Mouse (Mus musculus) limb, embryonic 10.5 days (tissue): ENCODE results near the gene Mdga1. TPM values are rescaled to one million over a fixed set of nuclear protein-coding genes. Genes with fewer than 3 reads are reported as not detected.

Experiments
- DNase-seq: peaks from one replicate; pipeline ENCODE4 v3.0.0-alpha.2; 2017; ENCODE audit warnings: low spot score
- H3K27ac ChIP-seq: fragments of 300-500 bp; sonication (generic); 2 replicates; pipeline ENCODE4 v1.5.1; 2016; ENCODE audit warnings: mild to moderate bottlenecking
- H3K27me3 ChIP-seq: fragments of 300-500 bp; sonication (generic); 2 replicates; pipeline ENCODE4 v1.6.1; 2016; ENCODE audit warnings: low read depth, mild to moderate bottlenecking; ENCODE audit not compliant: poor library complexity, severe bottlenecking
- H3K36me3 ChIP-seq: fragments of 300-500 bp; sonication (generic); 2 replicates; pipeline ENCODE4 v1.6.1; 2016; ENCODE audit warnings: mild to moderate bottlenecking, moderate library complexity
- H3K4me1 ChIP-seq: fragments of 300-500 bp; sonication (generic); 2 replicates; pipeline ENCODE4 v1.6.1; 2016
- H3K4me3 ChIP-seq: fragments of 300-500 bp; sonication (generic); 2 replicates; pipeline ENCODE4 v1.5.1; 2016; ENCODE audit warnings: mild to moderate bottlenecking, moderate library complexity
- H3K9me3 ChIP-seq: fragments of 300-500 bp; sonication (generic); replicated peaks from 2 replicates; pipeline ENCODE4 v1.6.1; 2016; ENCODE audit warnings: mild to moderate bottlenecking
- WGBS: fragments of 180-500 bp; shearing (Covaris S2); methylation state at CpG from one replicate; pipeline ENCODE4 v1.1.7; 2016; 5-methylcytosine and 5-hydroxymethylcytosine counted together
- polyA plus RNA-seq: library from polyadenylated mRNA; unstranded; fragments of >200 nt; fragmentation: Nextera tagmentation; extraction: Ambion mirVana; gene quantifications from 2 replicates; pipeline ENCODE4 v1.2.1, GENCODE M21; 2016

The Mdga1 gene
- polyA plus RNA-seq, 1 experiment from 2014 or later = 4.0 TPM

GRCm38 (mm10) chr17:29818989-29819388 is 150.9 kb downstream of the Mdga1 start:
- DNase-seq = no peak
- Histone ChIP-seq H3K27ac (0 out of 2 replicates have a peak overlapping the region, but pooled peaks have one; percentile 67), H3K4me1 (peaks cover 38% of the 10 kb centered on the region), H3K27me3 (0 out of 2 replicates have a peak, but pooled peaks cover 5% of the 10 kb centered on the region), H3K9me3 (no peaks in the 10 kb centered on the region), H3K36me3 (no peaks in the 10 kb centered on the region), H3K4me3 (no peak overlapping the region)
- WGBS = 83% methylated on average over 7 of the region's 7 CpGs

- Histone ChIP-seq H3K36me3 (no peaks in the 10 kb centered on the region), H3K27me3 (0 out of 2 replicates have a peak, but pooled peaks cover 3% of the 10 kb centered on the region), H3K27ac (peak overlapping the region; percentile 67; the same call in 1 of the 2 replicates), H3K4me3 (no peak overlapping the region), H3K4me1 (peaks cover 43% of the 10 kb centered on the region), H3K9me3 (no peaks in the 10 kb centered on the region)
- no peak for DNase-seq
- WGBS = 46% methylated on average over 11 of the region's 11 CpGs
Observed at GRCm38 (mm10) chr17:29818264-29818945, 151.5 kb downstream of the Mdga1 start.

DNA sequence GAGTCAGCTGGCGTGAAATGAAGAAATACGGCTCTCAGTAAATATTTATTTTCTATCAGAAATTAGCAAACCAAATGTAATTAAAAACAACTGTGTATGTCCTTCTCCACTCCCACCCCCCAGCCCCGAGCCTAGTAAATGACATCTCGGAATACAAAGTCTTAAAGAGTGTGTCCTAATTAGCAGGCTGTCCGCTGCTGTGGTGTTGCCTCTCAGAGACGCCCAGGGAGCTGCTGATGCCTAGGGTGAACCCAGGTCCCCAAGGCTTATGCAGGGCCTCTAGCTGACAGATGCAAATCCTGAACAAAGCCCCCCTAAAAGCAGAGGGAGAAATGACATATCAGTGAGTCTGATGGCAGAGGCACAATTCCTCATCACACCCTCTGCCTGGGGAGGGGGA is 155.1 kb downstream of the Mdga1 start:
- no peak for DNase-seq
- H3K4me3 ChIP-seq = no peak overlapping the region
- WGBS = 35% methylated on average over 6 of the region's 6 CpGs
- no peaks in the 10 kb centered on the region for H3K27me3 ChIP-seq
- 0 out of 2 replicates have a peak overlapping the region, but pooled peaks have one; percentile 2 for H3K27ac ChIP-seq
- no peaks in the 10 kb centered on the region for H3K36me3 ChIP-seq
- H3K4me1 ChIP-seq = peaks cover 52% of the 10 kb centered on the region
- no peaks in the 10 kb centered on the region for H3K9me3 ChIP-seq

GRCm38 (mm10) chr17:29813328-29813727 is 156.6 kb downstream of the Mdga1 start:
- no peak for DNase-seq
- peak overlapping the region; percentile 50; the same call in 1 of the 2 replicates for H3K27ac ChIP-seq
- WGBS = 23% methylated on average over 4 of the region's 4 CpGs

GRCm38 (mm10) chr17:29803545-29803944 is 166.3 kb downstream of the Mdga1 start:
- H3K36me3 ChIP-seq = no peaks in the 10 kb centered on the region
- no peak for DNase-seq
- 80% methylated on average over 3 of the region's 3 CpGs for WGBS
- no peaks in the 10 kb centered on the region; the same call in 1 of the 2 replicates for H3K9me3 ChIP-seq
- peaks cover 25% of the 10 kb centered on the region for H3K27me3 ChIP-seq
- no peak overlapping the region for H3K4me3 ChIP-seq
- H3K4me1 ChIP-seq = peaks cover 25% of the 10 kb centered on the region
- H3K27ac ChIP-seq = no peak overlapping the region

More at GRCm38 (mm10) chr17:29813328-29813727, 156.6 kb downstream of the Mdga1 start:
- Histone ChIP-seq H3K27me3 (no peaks in the 10 kb centered on the region), H3K4me1 (peaks cover 40% of the 10 kb centered on the region), H3K36me3 (no peaks in the 10 kb centered on the region), H3K9me3 (no peaks in the 10 kb centered on the region), H3K4me3 (no peak overlapping the region)

DNA sequence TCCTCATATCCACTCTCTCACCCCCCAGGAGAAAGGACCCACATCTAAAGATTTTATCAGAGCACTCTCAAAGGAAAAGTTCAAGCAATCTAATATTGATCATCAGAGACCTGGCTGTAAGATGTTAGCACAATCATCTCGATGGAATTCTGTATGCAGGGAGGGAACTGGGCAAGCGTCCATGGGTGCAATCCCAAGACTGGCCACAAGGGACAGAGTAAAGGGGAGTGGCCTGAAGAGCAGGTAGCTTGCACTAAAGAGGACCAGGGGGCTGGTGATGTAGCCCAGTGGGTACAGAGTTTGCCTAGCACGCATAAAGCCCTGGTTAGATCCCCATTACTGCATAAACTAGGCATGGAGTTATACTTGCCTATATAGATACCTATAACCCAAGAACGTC is 168.5 kb downstream of the Mdga1 start:
- WGBS = 25% methylated on average over 4 of the region's 4 CpGs
- Histone ChIP-seq H3K36me3 (no peaks in the 10 kb centered on the region), H3K4me1 (peaks cover 39% of the 10 kb centered on the region), H3K27me3 (peaks cover 33% of the 10 kb centered on the region), H3K9me3 (no peaks in the 10 kb centered on the region; the same call in 1 of the 2 replicates), H3K4me3 (no peak overlapping the region), H3K27ac (no peak overlapping the region)
- peak; percentile 81 for DNase-seq

- Histone ChIP-seq H3K4me3 (no peak overlapping the region), H3K9me3 (no peaks in the 10 kb centered on the region; the same call in 1 of the 2 replicates), H3K27me3 (peaks cover 33% of the 10 kb centered on the region), H3K4me1 (peaks cover 52% of the 10 kb centered on the region), H3K27ac (no peak overlapping the region), H3K36me3 (no peaks in the 10 kb centered on the region)
- no peak for DNase-seq
- 38% methylated on average over 6 of the region's 6 CpGs for WGBS
Observed at GRCm38 (mm10) chr17:29800096-29800455, 169.8 kb downstream of the Mdga1 start.

- no peaks in the 10 kb centered on the region for H3K9me3 ChIP-seq
Observed at GRCm38 (mm10) chr17:29799398-29800095, 170.3 kb downstream of the Mdga1 start.

DNA sequence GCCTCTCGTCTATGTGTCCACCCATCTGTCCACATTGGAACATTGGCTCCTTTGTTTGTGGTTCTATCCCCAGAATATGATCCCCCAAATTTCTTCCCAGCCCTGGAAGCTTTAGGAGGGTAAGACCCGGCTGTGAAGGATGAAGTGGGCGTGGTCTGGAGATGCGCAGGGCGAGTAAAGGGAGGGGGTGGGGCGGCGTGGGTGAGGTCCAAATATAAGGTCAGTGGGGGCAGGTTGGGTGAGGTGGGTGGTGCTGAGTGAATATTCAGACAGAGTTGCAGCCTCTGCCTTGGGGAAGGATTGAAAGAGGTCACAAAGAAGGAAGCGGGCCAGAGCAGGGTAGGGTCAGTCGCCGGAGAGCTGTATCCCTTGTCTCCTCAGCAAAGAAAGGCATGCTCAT is 171.7 kb downstream of the Mdga1 start:
- Histone ChIP-seq H3K9me3 (no peaks in the 10 kb centered on the region), H3K27ac (peak overlapping the region; percentile 27; the same call in 1 of the 2 replicates), H3K4me1 (peaks cover 63% of the 10 kb centered on the region), H3K36me3 (no peaks in the 10 kb centered on the region), H3K4me3 (no peak overlapping the region), H3K27me3 (peaks cover 48% of the 10 kb centered on the region)
- 39% methylated on average over 10 of the region's 10 CpGs for WGBS
- DNase-seq = no peak

More at GRCm38 (mm10) chr17:29799398-29800095, 170.3 kb downstream of the Mdga1 start:
- peaks cover 56% of the 10 kb centered on the region for H3K4me1 ChIP-seq
- peaks cover 37% of the 10 kb centered on the region for H3K27me3 ChIP-seq
- no peaks in the 10 kb centered on the region for H3K36me3 ChIP-seq
- no peak for DNase-seq
- no peak overlapping the region for H3K4me3 ChIP-seq
- H3K27ac ChIP-seq = 0 out of 2 replicates have a peak overlapping the region, but pooled peaks have one; percentile 27
- WGBS = 68% methylated on average over 21 of the region's 21 CpGs

GRCm38 (mm10) chr17:29796787-29797186 is 173.1 kb downstream of the Mdga1 start:
- H3K27ac ChIP-seq = no peak overlapping the region; the same call in 1 of the 2 replicates
- no peaks in the 10 kb centered on the region for H3K36me3 ChIP-seq
- peaks cover 63% of the 10 kb centered on the region for H3K4me1 ChIP-seq
- no peak overlapping the region for H3K4me3 ChIP-seq
- no peak for DNase-seq
- WGBS = 46% methylated on average over 9 of the region's 9 CpGs
- H3K9me3 ChIP-seq = no peaks in the 10 kb centered on the region
- peaks cover 48% of the 10 kb centered on the region for H3K27me3 ChIP-seq

- Histone ChIP-seq H3K27me3 (peaks cover 47% of the 10 kb centered on the region), H3K9me3 (no peaks in the 10 kb centered on the region), H3K4me1 (peaks cover 61% of the 10 kb centered on the region), H3K36me3 (no peaks in the 10 kb centered on the region), H3K27ac (no peak overlapping the region; the same call in 1 of the 2 replicates), H3K4me3 (peak overlapping the region; percentile 45; the same call in 1 of the 2 replicates)
- WGBS = 13% methylated on average over 7 of the region's 7 CpGs
- DNase-seq = peak; percentile 88
Observed at GRCm38 (mm10) chr17:29796086-29796485, 173.8 kb downstream of the Mdga1 start.

- peaks cover 39% of the 10 kb centered on the region for H3K27me3 ChIP-seq
- H3K9me3 ChIP-seq = no peaks in the 10 kb centered on the region
- H3K4me1 ChIP-seq = peaks cover 60% of the 10 kb centered on the region
- DNase-seq = peak; percentile 68
- no peaks in the 10 kb centered on the region for H3K36me3 ChIP-seq
- peak overlapping the region; percentile 45 for H3K4me3 ChIP-seq
- H3K27ac ChIP-seq = peak overlapping the region; percentile 69
- WGBS = 3% methylated on average over 23 of the region's 23 CpGs
Observed at GRCm38 (mm10) chr17:29795050-29795770, 174.7 kb downstream of the Mdga1 start.
